Mouse (Mus musculus) myocyte (in vitro differentiated cells): ENCODE results near the gene BC049352.

ENCODE experiments used
- MAX ChIP-seq: IDR thresholded peaks from one replicate; pipeline ENCODE4 v1.6.1; 2011; ENCODE audit warnings: low read depth, mild to moderate bottlenecking, control low read depth
- POLR2AphosphoS2 ChIP-seq: IDR thresholded peaks from one replicate; pipeline ENCODE4 v1.6.1; 2011; ENCODE audit warnings: low read depth, control low read depth; ENCODE audit not compliant: insufficient read length

- no peak for TF ChIP-seq MAX
- TF ChIP-seq POLR2AphosphoS2: no peak
These were observed 98.3 kb downstream of the BC049352 start for GRCm38 (mm10) chr9:45280059-45280458.
